Mouse (Mus musculus): ENCODE results near the gene Atf5.

The Atf5 gene

GRCm38 (mm10) chr7:44819391-44819790 is 2.9 kb upstream of the Atf5 start:
- ChIA-PET POLR2A (interaction anchor here (0.8 to 43.6 kb wide), 75 partner anchors 9 to 576 kb away, joined by 3 to 2007 read pairs (median 4); partner anchors contain the start of genes Akt1s1 (in 4 of the 4), Tbc1d17 (in 4 of the 4), Ap2a1 (in 3 of the 4) and Izumo2 (in 3 of the 4)), CTCF (interaction anchor here in 2 of 4 experiments (0.5 to 2.2 kb wide), 5 partner anchors 9 to 98 kb away, joined by 3 to 11 read pairs (median 3); partner anchors contain the start of gene Ptov1 (in 1 of the 2))

- ChIA-PET POLR2A (interaction anchor here (0.6 to 43.6 kb wide), 89 partner anchors 9 to 577 kb away, joined by 3 to 2007 read pairs (median 4); partner anchors contain the start of genes Akt1s1 (in 4 of the 4), Tbc1d17 (in 4 of the 4), Ap2a1 (in 3 of the 4) and Izumo2 (in 3 of the 4)), CTCF (interaction anchor here in 2 of 4 experiments (0.6 to 2.2 kb wide), 4 partner anchors 10 to 165 kb away, joined by 3 to 11 read pairs (median 3); no protein-coding TSS in a partner anchor)
Observed at GRCm38 (mm10) chr7:44818751-44819235, 2.3 kb upstream of the Atf5 start.

GRCm38 (mm10) chr7:44818164-44818563 is 1.7 kb upstream of the Atf5 start:
- POLR2A ChIA-PET: interaction anchor here (0.6 to 43.6 kb wide), 65 partner anchors 9 to 578 kb away, joined by 3 to 2007 read pairs (median 4); partner anchors contain the start of genes Akt1s1 (in 3 of the 4), Ap2a1 (in 3 of the 4), Izumo2 (in 3 of the 4) and Pnkp (in 3 of the 4)
- CTCF ChIA-PET: interaction anchor here in 2 of 4 experiments (1.2 to 2.2 kb wide), 3 partner anchors 8 to 73 kb away, joined by 3 to 11 read pairs (median 6); no protein-coding TSS in a partner anchor

- ChIA-PET POLR2A (interaction anchor here (0.7 to 43.6 kb wide), 51 partner anchors 8 to 512 kb away, joined by 3 to 2007 read pairs (median 13); partner anchors contain the start of genes Akt1s1 (in 3 of the 4), Izumo2 (in 3 of the 4), Tbc1d17 (in 3 of the 4) and Vrk3 (in 3 of the 4)), CTCF (interaction anchor here in 2 of 4 experiments (1.2 to 3.4 kb wide), 3 partner anchors 9 to 12 kb away, joined by 3 to 28 read pairs (median 6); no protein-coding TSS in a partner anchor)
Observed at GRCm38 (mm10) chr7:44817441-44817840, 983 bp upstream of the Atf5 start.

- POLR2A ChIA-PET: interaction anchor here (0.5 to 43.6 kb wide), 199 partner anchors 8 to 1350 kb away, joined by 3 to 2007 read pairs (median 4); partner anchors contain the start of genes Akt1s1 (in 3 of the 4), Ap2a1 (in 3 of the 4), Emc10 (in 3 of the 4) and Fam71e1 (in 3 of the 4)
- CTCF ChIA-PET: interaction anchor here (0.5 to 3.4 kb wide), 26 partner anchors 8 to 895 kb away, joined by 3 to 28 read pairs (median 3); partner anchors contain the start of genes Emc10 (in 1 of the 4), Fam71e1 (in 1 of the 4), Fuz (in 1 of the 4) and Rras (in 1 of the 4)
Observed at GRCm38 (mm10) chr7:44815721-44816469, 563 bp downstream of the Atf5 start, which contains the start of the genes Nup62 and Il4i1. Gene Nup62 (plus strand): TSS chr7:44816088. Gene Il4i1 (plus strand): TSS chr7:44816387.

- ChIA-PET CTCF (interaction anchor here (0.6 to 3.4 kb wide), 19 partner anchors 9 to 651 kb away, joined by 3 to 28 read pairs (median 3); partner anchors contain the start of genes Emc10 (in 1 of the 4), Fam71e1 (in 1 of the 4), Fuz (in 1 of the 4) and Rras (in 1 of the 4)), POLR2A (interaction anchor here (0.6 to 43.6 kb wide), 140 partner anchors 7 to 1349 kb away, joined by 3 to 2007 read pairs (median 5); partner anchors contain the start of genes Akt1s1 (in 3 of the 4), Ap2a1 (in 3 of the 4), Izumo2 (in 3 of the 4) and Prmt1 (in 3 of the 4))
Observed at GRCm38 (mm10) chr7:44814952-44815553, 1.4 kb downstream of the Atf5 start.

- CTCF ChIA-PET: interaction anchor here in 2 of 4 experiments (0.6 to 3.4 kb wide), 2 partner anchors 12 to 315 kb away, joined by 3 to 28 read pairs; no protein-coding TSS in a partner anchor
- POLR2A ChIA-PET: interaction anchor here (0.6 to 43.6 kb wide), 25 partner anchors 10 to 208 kb away, joined by 3 to 2007 read pairs (median 28); partner anchors contain the start of genes Akt1s1 (in 3 of the 4), Ptov1 (in 3 of the 4), Tbc1d17 (in 3 of the 4) and Pnkp (in 2 of the 4)
Observed at GRCm38 (mm10) chr7:44814423-44814822, 2.0 kb downstream of the Atf5 start.

- POLR2A ChIA-PET: interaction anchor here in 3 of 4 experiments (1.7 to 43.6 kb wide), 10 partner anchors 10 to 172 kb away, joined by 8 to 2007 read pairs (median 69); partner anchors contain the start of genes Akt1s1 (in 3 of the 3), Tbc1d17 (in 3 of the 3), Pnkp (in 2 of the 3) and Izumo2 (in 1 of the 3)
- CTCF ChIA-PET: no interaction called here
Observed at GRCm38 (mm10) chr7:44813985-44814384, 2.5 kb downstream of the Atf5 start.

- POLR2A ChIA-PET: interaction anchor here in 3 of 4 experiments (0.5 to 1.7 kb wide), 10 partner anchors 9 to 222 kb away, joined by 3 to 8 read pairs (median 3); partner anchors contain the start of gene Kcnc3 (in 1 of the 3)
- CTCF ChIA-PET: interaction anchor here in 1 of 4 experiments (0.6 to 0.7 kb wide), 2 partner anchors 100 to 319 kb away, joined by 4 to 5 read pairs; no protein-coding TSS in a partner anchor
Observed at GRCm38 (mm10) chr7:44812651-44813325, 3.7 kb downstream of the Atf5 start.

GRCm38 (mm10) chr7:44810819-44811557 is 5.5 kb downstream of the Atf5 start:
- ChIA-PET CTCF (no interaction called here), POLR2A (interaction anchor here in 1 of 4 experiments (1.0 to 1.4 kb wide), 5 partner anchors 8 to 59 kb away, joined by 3 to 4 read pairs (median 3); partner anchors contain the start of gene Ptov1)

GRCm38 (mm10) chr7:44810365-44810764 is 6.1 kb downstream of the Atf5 start:
- ChIA-PET CTCF (no interaction called here), POLR2A (interaction anchor here in 1 of 4 experiments (1.0 to 1.4 kb wide), 2 partner anchors 10 to 19 kb away, joined by 3 read pairs; no protein-coding TSS in a partner anchor)

GRCm38 (mm10) chr7:44809466-44809865 is 7.0 kb downstream of the Atf5 start:
- CTCF ChIA-PET: no interaction called here
- POLR2A ChIA-PET: interaction anchor here in 3 of 4 experiments (0.5 to 2.1 kb wide), 6 partner anchors 8 to 305 kb away, joined by 3 to 11 read pairs (median 4); no protein-coding TSS in a partner anchor

- CTCF ChIA-PET: interaction anchor here in 1 of 4 experiments (0.6 kb wide), 1 partner anchor 95 kb away, joined by 10 read pairs; no protein-coding TSS in a partner anchor
- POLR2A ChIA-PET: interaction anchor here in 3 of 4 experiments (0.6 to 2.1 kb wide), 9 partner anchors 8 to 177 kb away, joined by 3 to 11 read pairs (median 4); partner anchors contain the start of genes Atf5 (in 1 of the 3), Il4i1 (in 1 of the 3), Izumo2 (in 1 of the 3) and Prmt1 (in 1 of the 3)
Observed at GRCm38 (mm10) chr7:44808927-44809326, 7.5 kb downstream of the Atf5 start.

GRCm38 (mm10) chr7:44792781-44793180 is 23.7 kb downstream of the Atf5 start:
- POLR2A ChIA-PET: interaction anchor here in 2 of 4 experiments (0.6 to 1.6 kb wide), 5 partner anchors 11 to 57 kb away, joined by 3 to 4 read pairs (median 3); partner anchors contain the start of genes Il4i1 (in 1 of the 2), Nup62 (in 1 of the 2) and Tbc1d17 (in 1 of the 2)
- CTCF ChIA-PET: no interaction called here

GRCm38 (mm10) chr7:44790066-44790465 is 26.4 kb downstream of the Atf5 start:
- CTCF ChIA-PET: no interaction called here
- POLR2A ChIA-PET: interaction anchor here in 3 of 4 experiments (0.5 to 1.5 kb wide), 3 partner anchors 26 to 327 kb away, joined by 3 to 5 read pairs (median 4); partner anchors contain the start of genes Il4i1 (in 1 of the 3) and Nup62 (in 1 of the 3)

Data from embryonic stem cell, embryonic (primary cell).